Mouse (Mus musculus) urinary bladder, postnatal 25 days (tissue): Measurements from ENCODE around the gene Emc10.

Source experiments
- DNase-seq: peaks from one replicate; pipeline ENCODE4 v3.0.0; 2022; ENCODE audit warnings: low spot score

Emc10 gene

GRCm38 (mm10) chr7:44484841-44485571, 11.3 kb downstream of the Emc10 start:
- peak; percentile 68 for DNase-seq

GRCm38 (mm10) chr7:44484109-44484508, 12.2 kb downstream of the Emc10 start:
- no peak for DNase-seq

- no peak for DNase-seq
Measured at GRCm38 (mm10) chr7:44482836-44483435, 13.4 kb downstream of the Emc10 start.

GRCm38 (mm10) chr7:44475046-44475614, 21.2 kb downstream of the Emc10 start:
- DNase-seq = no peak

GRCm38 (mm10) chr7:44474419-44474818, 21.9 kb downstream of the Emc10 start:
- DNase-seq = no peak

- no peak for DNase-seq
Measured at GRCm38 (mm10) chr7:44472961-44473646, 23.2 kb downstream of the Emc10 start.

- DNase-seq = no peak
Measured at GRCm38 (mm10) chr7:44472558-44472885, 23.8 kb downstream of the Emc10 start.

GRCm38 (mm10) chr7:44471880-44472557, 24.3 kb downstream of the Emc10 start:
- no peak for DNase-seq

GRCm38 (mm10) chr7:44470696-44471612, 25.4 kb downstream of the Emc10 start:
- no peak for DNase-seq

- DNase-seq = no peak
Measured at GRCm38 (mm10) chr7:44469677-44470675, 26.4 kb downstream of the Emc10 start.

GRCm38 (mm10) chr7:44468644-44469285, 27.6 kb downstream of the Emc10 start:
- DNase-seq = no peak

GRCm38 (mm10) chr7:44467811-44468411, 28.4 kb downstream of the Emc10 start, which contains the start of gene Josd2:
Gene Josd2, plus strand, starts transcription at chr7:44467980.
- peak; percentile 75 for DNase-seq

- no peak for DNase-seq
Measured at GRCm38 (mm10) chr7:44466888-44467311, 29.4 kb downstream of the Emc10 start.

- no peak for DNase-seq
Measured at GRCm38 (mm10) chr7:44466006-44466887, 30.1 kb downstream of the Emc10 start.

- no peak for DNase-seq
Measured at GRCm38 (mm10) chr7:44465111-44465510, 31.2 kb downstream of the Emc10 start, which contains the start of gene Aspdh. Gene Aspdh, plus strand, starts transcription at chr7:44465391.

- no peak for DNase-seq
Measured at GRCm38 (mm10) chr7:44464511-44464910, 31.8 kb downstream of the Emc10 start.

- DNase-seq = no peak
Measured at GRCm38 (mm10) chr7:44463556-44464225, 32.6 kb downstream of the Emc10 start.
